Mouse (Mus musculus) heart, postnatal 0 days (tissue): ENCODE data around the gene Cacnb4. TPM values are rescaled to one million over a fixed set of nuclear protein-coding genes. Genes with fewer than 3 reads are reported as not detected.

ENCODE experiments used
- ATAC-seq: fragments of 200-750 bp; cut with Nextera tagmentation; 2 replicates; pipeline ENCODE4 v1.8.0; 2017; ENCODE audit warnings: low read depth, moderate number of reproducible peaks, moderate library complexity; ENCODE audit not compliant: insufficient read depth
- DNase-seq: peaks from one replicate; pipeline ENCODE4 v3.0.0-alpha.2; 2016; ENCODE audit warnings: low spot score
- H3K27ac ChIP-seq: fragments of 300-500 bp; sonication (generic); 2 replicates; pipeline ENCODE4 v1.5.1; 2014; ENCODE audit warnings: low read depth, mild to moderate bottlenecking
- H3K27me3 ChIP-seq: fragments of 300-500 bp; sonication (generic); 2 replicates; pipeline ENCODE4 v1.6.1; 2014; ENCODE audit warnings: low read length, mixed read lengths; ENCODE audit not compliant: control insufficient read depth, insufficient read depth
- H3K36me3 ChIP-seq: fragments of 300-500 bp; sonication (generic); replicated peaks from 2 replicates; pipeline ENCODE4 v1.6.1; 2014; ENCODE audit warnings: low read length, mixed read lengths; ENCODE audit not compliant: control insufficient read depth, insufficient read depth
- H3K4me1 ChIP-seq: fragments of 300-500 bp; sonication (generic); 2 replicates; pipeline ENCODE4 v1.6.1; 2014; ENCODE audit warnings: antibody characterized with exemption; ENCODE audit not compliant: control insufficient read depth, insufficient read depth
- H3K4me2 ChIP-seq: fragments of 300-500 bp; sonication (generic); 2 replicates; pipeline ENCODE4 v1.6.1; 2014; ENCODE audit warnings: low read depth, mild to moderate bottlenecking, low read length, moderate library complexity
- H3K4me3 ChIP-seq: fragments of 300-500 bp; sonication (generic); 2 replicates; pipeline ENCODE4 v1.5.1; 2014; ENCODE audit warnings: low read depth, low read length
- H3K9ac ChIP-seq: fragments of 300-500 bp; sonication (generic); replicated peaks from 2 replicates; pipeline ENCODE4 v1.6.1; 2014; ENCODE audit warnings: low read depth, low read length, mixed read lengths
- H3K9me3 ChIP-seq: fragments of 300-500 bp; sonication (generic); replicated peaks from 2 replicates; pipeline ENCODE4 v1.6.1; 2016; ENCODE audit warnings: low read length; ENCODE audit not compliant: control insufficient read depth
- CTCF ChIP-seq: IDR thresholded peaks from 2 replicates; pipeline ENCODE4 v1.5.1; 2016; ENCODE audit warnings: antibody characterized with exemption, control low read depth, low read depth
- EP300 ChIP-seq: IDR thresholded peaks from 2 replicates; pipeline ENCODE4 v1.6.1; 2016; ENCODE audit warnings: antibody characterized with exemption, low read depth
- WGBS: fragments of 180-500 bp; shearing (Covaris S2); extraction: QIAGEN DNeasy Blood & Tissue Kit; methylation state at CpG from one replicate; pipeline ENCODE4 v1.1.7; 2014; 5-methylcytosine and 5-hydroxymethylcytosine counted together
- polyA plus RNA-seq: library from polyadenylated mRNA; unstranded; fragments of >200 nt; fragmentation: Nextera tagmentation; extraction: Ambion mirVana; gene quantifications from 2 replicates; pipeline ENCODE4 v1.2.1, GENCODE M21; 2015
- total RNA-seq: library from RNA; depleted of rRNA; stranded (reverse); fragments of >200 nt; gene quantifications from 2 replicates; pipeline ENCODE4 v1.2.3, GENCODE M21; 2014; ENCODE audit warnings: low replicate concordance

Cacnb4 gene
- total and polyA plus RNA-seq, 2 experiments from 2014 or later: 0.56 to 0.69 TPM

DNA sequence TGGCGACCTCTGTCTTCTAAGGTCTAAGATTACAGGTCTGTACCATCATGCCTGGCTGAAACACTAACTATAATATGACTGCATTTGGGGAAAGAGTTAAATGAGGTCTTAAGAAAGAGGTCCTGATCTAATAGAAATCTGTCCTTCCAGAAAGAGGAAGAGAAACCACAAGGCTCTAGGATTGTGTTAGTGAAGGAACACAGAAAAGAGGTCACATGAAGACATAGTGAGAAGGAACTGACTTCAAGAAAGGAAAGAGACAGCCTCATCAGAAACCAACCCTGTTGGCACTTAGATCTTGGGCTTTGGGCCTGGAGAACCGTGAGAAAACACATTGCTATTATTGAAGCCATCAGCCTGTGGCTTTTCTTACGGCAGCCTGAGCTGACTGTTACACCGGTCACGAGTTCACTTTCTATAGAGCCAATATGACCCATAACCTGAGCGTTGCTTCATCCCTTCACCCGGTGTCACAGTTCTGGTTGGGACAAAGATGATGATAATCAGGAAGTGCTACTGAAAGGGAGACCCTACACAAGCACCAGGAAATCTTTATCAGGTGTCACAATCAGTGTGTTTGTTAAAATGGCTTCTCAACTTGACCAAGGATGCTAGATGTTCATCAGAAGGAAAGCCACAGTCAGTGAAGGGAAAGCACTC is 153.4 kb downstream of the Cacnb4 start:
- H3K9me3 ChIP-seq: no peaks in the 10 kb centered on the region
- no peaks in the 10 kb centered on the region for H3K27me3 ChIP-seq
- H3K36me3 ChIP-seq: no peaks in the 10 kb centered on the region
- H3K9ac ChIP-seq: no peak overlapping the region
- H3K4me2 ChIP-seq: no peak overlapping the region
- TF ChIP-seq CTCF: no peak
- no peak for TF ChIP-seq EP300
- ATAC-seq (no peak), DNase-seq (no peak)
- H3K4me1 ChIP-seq: no peaks in the 10 kb centered on the region
- no peak overlapping the region for H3K4me3 ChIP-seq
- 86% methylated on average over 7 of the region's 7 CpGs for WGBS
- no peak overlapping the region for H3K27ac ChIP-seq

DNA sequence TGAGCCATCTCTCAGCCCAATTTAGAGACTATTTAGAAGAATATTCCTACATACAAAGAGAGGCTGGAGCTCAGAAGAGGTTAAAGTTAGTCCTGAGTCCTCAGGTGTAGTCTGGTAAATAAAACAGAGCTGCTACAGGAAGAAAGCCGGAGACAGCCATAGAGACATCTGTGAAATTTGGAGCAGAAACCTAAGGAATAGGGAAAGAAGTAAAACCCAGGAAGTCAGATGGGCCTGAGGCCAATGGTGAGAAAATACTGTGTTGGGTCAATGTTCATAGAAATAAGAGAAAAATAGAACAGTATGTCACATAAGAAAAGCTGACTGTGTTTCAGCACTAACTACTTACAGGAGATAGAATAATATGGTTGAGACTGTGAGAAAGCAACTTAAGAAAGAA is 155.6 kb downstream of the Cacnb4 start:
- H3K36me3 ChIP-seq: no peaks in the 10 kb centered on the region
- H3K27ac ChIP-seq: no peak overlapping the region
- no peaks in the 10 kb centered on the region for H3K9me3 ChIP-seq
- H3K4me3 ChIP-seq: no peak overlapping the region
- H3K4me1 ChIP-seq: no peaks in the 10 kb centered on the region
- WGBS: 86% methylated on average over 1 of the region's 1 CpGs
- ATAC-seq (no peak), DNase-seq (no peak)
- no peak overlapping the region for H3K9ac ChIP-seq
- no peaks in the 10 kb centered on the region for H3K27me3 ChIP-seq
- no peak for TF ChIP-seq EP300
- TF ChIP-seq CTCF: no peak
- no peak overlapping the region for H3K4me2 ChIP-seq

DNA sequence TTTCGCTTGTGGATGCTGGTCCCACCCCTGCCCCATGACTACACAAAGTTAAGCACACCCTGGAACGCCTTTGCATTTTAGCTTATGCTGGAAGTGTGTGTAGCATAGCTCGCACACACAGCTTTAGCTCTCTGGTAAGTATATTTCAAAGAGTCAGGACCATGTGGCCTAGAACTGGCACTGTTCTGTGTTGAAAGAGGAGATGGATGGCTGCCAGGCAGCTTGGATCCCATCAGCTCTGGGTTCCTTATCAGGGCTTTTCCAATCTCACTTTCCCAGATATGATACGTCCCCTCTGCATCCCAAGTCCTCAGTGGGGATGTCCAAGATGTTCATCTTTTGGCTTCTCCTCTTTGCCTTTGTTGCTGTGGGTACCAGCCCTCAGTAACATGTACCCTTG is 157.9 kb downstream of the Cacnb4 start:
- DNase-seq: no peak
- WGBS: 72% methylated on average over 4 of the region's 4 CpGs
- Histone ChIP-seq H3K4me1 (no peaks in the 10 kb centered on the region), H3K27me3 (no peaks in the 10 kb centered on the region), H3K36me3 (no peaks in the 10 kb centered on the region), H3K9me3 (no peaks in the 10 kb centered on the region), H3K4me3 (no peak overlapping the region), H3K9ac (no peak overlapping the region), H3K27ac (no peak overlapping the region), H3K4me2 (no peak overlapping the region)
- ATAC-seq: no peak
- no peak for TF ChIP-seq EP300
- TF ChIP-seq CTCF: no peak

DNA sequence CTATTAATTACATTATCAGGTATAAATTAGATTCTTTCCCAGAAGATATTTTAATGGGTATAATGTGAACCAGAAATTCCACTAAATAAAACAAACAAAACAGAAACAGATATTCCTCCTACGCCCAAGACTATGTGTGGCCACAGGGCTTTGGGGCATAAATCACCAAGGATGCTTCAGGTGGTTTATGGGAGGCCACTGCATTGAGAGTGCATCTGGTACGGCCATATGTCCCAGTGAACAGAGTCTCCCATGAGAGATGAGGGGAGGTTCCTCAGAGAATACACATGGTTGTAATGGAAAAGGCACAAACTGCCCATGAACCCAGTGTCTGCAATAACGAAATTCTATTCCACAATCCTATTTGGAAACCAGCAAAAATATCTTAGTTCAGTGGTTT is 160.1 kb downstream of the Cacnb4 start:
- WGBS: 89% methylated on average over 3 of the region's 3 CpGs

DNA sequence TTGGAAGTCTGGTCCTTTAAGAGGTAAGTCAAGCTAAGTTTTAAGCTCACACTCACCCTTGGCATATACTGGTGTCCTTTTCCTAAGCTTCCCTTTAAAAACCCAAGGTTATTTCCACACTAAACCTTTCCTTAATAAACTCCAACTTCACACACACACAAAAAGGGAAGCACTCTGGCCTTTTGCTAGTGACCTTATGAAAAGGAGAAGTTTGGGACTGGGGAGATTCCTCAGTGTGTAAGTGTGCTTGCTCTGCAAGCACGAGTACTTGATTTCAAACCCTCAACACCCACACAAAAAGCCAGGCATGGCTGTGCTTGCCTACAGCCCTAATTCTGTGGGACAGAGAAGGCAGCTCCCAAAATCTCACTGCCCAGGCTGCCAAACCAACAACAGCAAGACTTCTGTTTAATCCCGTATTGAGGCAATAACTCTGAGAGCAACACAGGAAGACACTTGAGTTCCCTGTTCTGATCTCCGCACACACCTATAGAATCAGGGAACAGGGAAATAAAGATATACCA is 163.7 kb downstream of the Cacnb4 start:
- H3K4me2 ChIP-seq: no peak overlapping the region
- WGBS: 67% methylated on average over 3 of the region's 3 CpGs
- no peak overlapping the region for H3K9ac ChIP-seq
- H3K9me3 ChIP-seq: no peaks in the 10 kb centered on the region
- no peaks in the 10 kb centered on the region for H3K4me1 ChIP-seq
- no peak overlapping the region for H3K27ac ChIP-seq
- no peak for TF ChIP-seq EP300
- no peak for TF ChIP-seq CTCF
- DNase-seq (no peak), ATAC-seq (no peak)
- H3K4me3 ChIP-seq: no peak overlapping the region
- H3K27me3 ChIP-seq: no peaks in the 10 kb centered on the region
- H3K36me3 ChIP-seq: no peaks in the 10 kb centered on the region

More for the DNA sequence above, 160.1 kb downstream of the Cacnb4 start:
- Histone ChIP-seq H3K27ac (no peak overlapping the region), H3K4me1 (no peaks in the 10 kb centered on the region), H3K4me3 (no peak overlapping the region), H3K9ac (no peak overlapping the region), H3K4me2 (no peak overlapping the region), H3K27me3 (no peaks in the 10 kb centered on the region), H3K9me3 (no peaks in the 10 kb centered on the region), H3K36me3 (no peaks in the 10 kb centered on the region)
- ATAC-seq (no peak), DNase-seq (no peak)
- TF ChIP-seq CTCF: no peak

DNA sequence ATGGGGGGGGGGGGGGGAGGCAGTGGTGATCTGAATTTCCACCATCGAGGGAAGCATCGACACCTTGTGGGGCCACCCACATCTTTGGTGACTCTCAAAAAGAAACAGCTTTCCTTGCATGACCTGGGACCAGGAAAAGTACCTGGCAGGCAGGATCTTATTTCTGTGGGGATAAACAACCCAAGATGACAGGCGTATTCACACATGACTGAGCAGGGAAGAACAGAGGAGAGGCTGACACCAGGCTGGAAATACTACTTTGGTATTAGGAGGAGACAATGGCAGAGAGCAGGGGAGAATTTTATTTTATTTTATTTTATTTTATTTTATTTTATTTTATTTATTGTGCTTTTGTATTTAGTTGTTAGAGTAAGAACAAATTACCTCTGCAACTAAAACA is 164.4 kb downstream of the Cacnb4 start:
- WGBS: 62% methylated on average over 3 of the region's 3 CpGs

More for the DNA sequence above, 164.4 kb downstream of the Cacnb4 start:
- DNase-seq (no peak), ATAC-seq (no peak)
- Histone ChIP-seq H3K27ac (no peak overlapping the region), H3K36me3 (no peaks in the 10 kb centered on the region), H3K4me2 (no peak overlapping the region), H3K9ac (no peak overlapping the region), H3K4me1 (no peaks in the 10 kb centered on the region), H3K27me3 (no peaks in the 10 kb centered on the region), H3K9me3 (no peaks in the 10 kb centered on the region), H3K4me3 (no peak overlapping the region)
- TF ChIP-seq CTCF (no peak), EP300 (no peak)
